Mouse (Mus musculus): ENCODE measurements around the gene Erich4. TPM values are rescaled to one million over a fixed set of nuclear protein-coding genes. Genes with fewer than 3 reads are reported as not detected.
"Not testable (repeated sequence)": the region's sequence is repeated elsewhere in the genome, so short reads cannot be mapped to it uniquely, and the experiment has no call there.

Erich4 gene
- polyA plus RNA-seq, 2 experiments = not detected

GRCm38 (mm10) chr7:25575870-25576269, 39.8 kb downstream of the Erich4 start:
- H3K36me3 ChIP-seq (ENCODE audit: control insufficient read depth, insufficient read depth, low read length) = no peaks in the 10 kb centered on the region
- H3K9ac ChIP-seq (ENCODE audit: low read depth, low read length, severe bottlenecking) = no peak overlapping the region
- no peaks in the 10 kb centered on the region for H3K4me1 ChIP-seq (ENCODE audit: control insufficient read depth, insufficient read depth, low read length)
- H3K9me3 ChIP-seq (ENCODE audit: control insufficient read depth, low read length) = no peaks in the 10 kb centered on the region
- H3K4me3 ChIP-seq (replicated peaks; ENCODE audit: low read length) = no peak overlapping the region
- H3K4me2 ChIP-seq (replicated peaks; ENCODE audit: low read depth, low read length, severe bottlenecking) = no peak overlapping the region
- peak; percentile 28 for DNase-seq (ENCODE audit: low spot score)
- no peak for ATAC-seq (ENCODE audit: low FRiP score, low read depth)
- no peaks in the 10 kb centered on the region for H3K27me3 ChIP-seq (ENCODE audit: control insufficient read depth, insufficient read depth, low read length)
- no peak for TF ChIP-seq POLR2A (IDR thresholded peaks at IDR 0.05; ENCODE audit: borderline replicate concordance, extremely low read depth, insufficient read depth, insufficient read length)
- WGBS = 14% methylated on average over 8 of the region's 8 CpGs
- H3K27ac ChIP-seq (replicated peaks; ENCODE audit: low read depth, low read length) = no peak overlapping the region

GRCm38 (mm10) chr7:25575105-25575504, 40.6 kb downstream of the Erich4 start:
- DNase-seq (ENCODE audit: low spot score) = no peak
- Histone ChIP-seq H3K4me2 (replicated peaks; ENCODE audit: low read depth, low read length, severe bottlenecking) (no peak overlapping the region), H3K9me3 (ENCODE audit: control insufficient read depth, low read length) (no peaks in the 10 kb centered on the region), H3K36me3 (ENCODE audit: control insufficient read depth, insufficient read depth, low read length) (no peaks in the 10 kb centered on the region), H3K4me1 (ENCODE audit: control insufficient read depth, insufficient read depth, low read length) (no peaks in the 10 kb centered on the region), H3K27ac (replicated peaks; ENCODE audit: low read depth, low read length) (no peak overlapping the region), H3K4me3 (replicated peaks; ENCODE audit: low read length) (no peak overlapping the region), H3K9ac (ENCODE audit: low read depth, low read length, severe bottlenecking) (no peak overlapping the region), H3K27me3 (ENCODE audit: control insufficient read depth, insufficient read depth, low read length) (no peaks in the 10 kb centered on the region)
- 81% methylated on average over 5 of the region's 5 CpGs for WGBS
- TF ChIP-seq POLR2A (IDR thresholded peaks at IDR 0.05; ENCODE audit: borderline replicate concordance, extremely low read depth, insufficient read depth, insufficient read length) = no peak
- ATAC-seq (ENCODE audit: low FRiP score, low read depth) = no peak

GRCm38 (mm10) chr7:25573806-25574205, 41.9 kb downstream of the Erich4 start:
- 69% methylated on average over 5 of the region's 5 CpGs for WGBS
- not testable (repeated sequence) for H3K27ac ChIP-seq (replicated peaks; ENCODE audit: low read depth, low read length); H3K4me2 ChIP-seq (replicated peaks; ENCODE audit: low read depth, low read length, severe bottlenecking); ATAC-seq (ENCODE audit: low FRiP score, low read depth); H3K4me3 ChIP-seq (replicated peaks; ENCODE audit: low read length); DNase-seq (ENCODE audit: low spot score); H3K9ac ChIP-seq (ENCODE audit: low read depth, low read length, severe bottlenecking); H3K27me3 ChIP-seq (ENCODE audit: control insufficient read depth, insufficient read depth, low read length); H3K9me3 ChIP-seq (ENCODE audit: control insufficient read depth, low read length); H3K36me3 ChIP-seq (ENCODE audit: control insufficient read depth, insufficient read depth, low read length); H3K4me1 ChIP-seq (ENCODE audit: control insufficient read depth, insufficient read depth, low read length)

- TF ChIP-seq POLR2A (IDR thresholded peaks at IDR 0.05; ENCODE audit: borderline replicate concordance, extremely low read depth, insufficient read depth, insufficient read length) = no peak
- no peaks in the 10 kb centered on the region for H3K27me3 ChIP-seq (ENCODE audit: control insufficient read depth, insufficient read depth, low read length)
- ATAC-seq (ENCODE audit: low FRiP score, low read depth) (no peak), DNase-seq (ENCODE audit: low spot score) (no peak)
- H3K4me3 ChIP-seq (replicated peaks; ENCODE audit: low read length) = no peak overlapping the region
- H3K9ac ChIP-seq (ENCODE audit: low read depth, low read length, severe bottlenecking) = no peak overlapping the region
- H3K4me1 ChIP-seq (ENCODE audit: control insufficient read depth, insufficient read depth, low read length) = no peaks in the 10 kb centered on the region
- WGBS = 98% methylated on average over 7 of the region's 7 CpGs
- H3K36me3 ChIP-seq (ENCODE audit: control insufficient read depth, insufficient read depth, low read length) = no peaks in the 10 kb centered on the region
- H3K9me3 ChIP-seq (ENCODE audit: control insufficient read depth, low read length) = no peaks in the 10 kb centered on the region
- no peak overlapping the region for H3K27ac ChIP-seq (replicated peaks; ENCODE audit: low read depth, low read length)
- H3K4me2 ChIP-seq (replicated peaks; ENCODE audit: low read depth, low read length, severe bottlenecking) = no peak overlapping the region
Measured at GRCm38 (mm10) chr7:25568721-25569120, 47.0 kb downstream of the Erich4 start.

Other genes with a start within 250 kb of the Erich4 start
- 3.3 and 4.5 TPM in 2 replicates for gene Cnfn, start 246.2 kb downstream of the Erich4 start, polyA plus RNA-seq (2012; rRNA removed)
- gene Cnfn, start 246.2 kb downstream of the Erich4 start, polyA plus RNA-seq (2014; fragmentation: Nextera tagmentation; extraction: Ambion mirVana) = 16.7 and 31.8 TPM in 2 replicates
- gene Lipe, start 217.2 kb downstream of the Erich4 start, polyA plus RNA-seq (2012; rRNA removed) = 10.4 and 17.0 TPM in 2 replicates
- gene Lipe, start 217.2 kb downstream of the Erich4 start, polyA plus RNA-seq (2014; fragmentation: Nextera tagmentation; extraction: Ambion mirVana) = 3.5 and 4.1 TPM in 2 replicates
- not detected in 2 replicates for gene Cxcl17, start 203.0 kb downstream of the Erich4 start, polyA plus RNA-seq (2012; rRNA removed)
- gene Cxcl17, start 203.0 kb downstream of the Erich4 start, polyA plus RNA-seq (2014; fragmentation: Nextera tagmentation; extraction: Ambion mirVana) = 0.28 TPM in 1 of 2 replicates, not detected in the other
- 1.3 and 1.4 TPM in 2 replicates for gene Ceacam1, start 138.3 kb downstream of the Erich4 start, polyA plus RNA-seq (2012; rRNA removed)
- 0.93 and 1.3 TPM in 2 replicates for gene Ceacam1, start 138.3 kb downstream of the Erich4 start, polyA plus RNA-seq (2014; fragmentation: Nextera tagmentation; extraction: Ambion mirVana)
- 0.03 TPM in 1 of 2 replicates, not detected in the other for gene Ceacam2, start 76.0 kb downstream of the Erich4 start, polyA plus RNA-seq (2012; rRNA removed)
- gene Ceacam2, start 76.0 kb downstream of the Erich4 start, polyA plus RNA-seq (2014; fragmentation: Nextera tagmentation; extraction: Ambion mirVana) = not detected in 2 replicates
- 39.7 and 47.9 TPM in 2 replicates for gene Dmac2, start 3.5 kb upstream of the Erich4 start, polyA plus RNA-seq (2012; rRNA removed)
- gene Dmac2, start 3.5 kb upstream of the Erich4 start, polyA plus RNA-seq (2014; fragmentation: Nextera tagmentation; extraction: Ambion mirVana) = 32.7 and 34.0 TPM in 2 replicates
- gene B3gnt8, start 10.8 kb upstream of the Erich4 start, polyA plus RNA-seq (2012; rRNA removed) = 6.2 and 7.3 TPM in 2 replicates
- gene B3gnt8, start 10.8 kb upstream of the Erich4 start, polyA plus RNA-seq (2014; fragmentation: Nextera tagmentation; extraction: Ambion mirVana) = 3.4 and 5.1 TPM in 2 replicates
- 67.0 and 91.1 TPM in 2 replicates for gene Bckdha, start 43.1 kb upstream of the Erich4 start, polyA plus RNA-seq (2012; rRNA removed)
- gene Bckdha, start 43.1 kb upstream of the Erich4 start, polyA plus RNA-seq (2014; fragmentation: Nextera tagmentation; extraction: Ambion mirVana) = 54.2 and 59.8 TPM in 2 replicates
- 64.9 and 77.1 TPM in 2 replicates for gene Exosc5, start 43.3 kb upstream of the Erich4 start, polyA plus RNA-seq (2012; rRNA removed)
- gene Exosc5, start 43.3 kb upstream of the Erich4 start, polyA plus RNA-seq (2014; fragmentation: Nextera tagmentation; extraction: Ambion mirVana) = 63.0 and 71.2 TPM in 2 replicates
- gene Tmem91, start 59.3 kb upstream of the Erich4 start, polyA plus RNA-seq (2012; rRNA removed) = 1.7 and 2.7 TPM in 2 replicates
- gene Tmem91, start 59.3 kb upstream of the Erich4 start, polyA plus RNA-seq (2014; fragmentation: Nextera tagmentation; extraction: Ambion mirVana) = 3.2 and 3.6 TPM in 2 replicates
- gene B9d2, start 64.9 kb upstream of the Erich4 start, polyA plus RNA-seq (2012; rRNA removed) = 28.1 and 39.7 TPM in 2 replicates
- 25.1 and 29.2 TPM in 2 replicates for gene B9d2, start 64.9 kb upstream of the Erich4 start, polyA plus RNA-seq (2014; fragmentation: Nextera tagmentation; extraction: Ambion mirVana)
- gene Tgfb1, start 71.1 kb upstream of the Erich4 start, polyA plus RNA-seq (2012; rRNA removed) = 16.8 and 19.1 TPM in 2 replicates
- gene Tgfb1, start 71.1 kb upstream of the Erich4 start, polyA plus RNA-seq (2014; fragmentation: Nextera tagmentation; extraction: Ambion mirVana) = 2.5 and 3.6 TPM in 2 replicates
- 64.5 and 84.8 TPM in 2 replicates for gene Ccdc97, start 103.2 kb upstream of the Erich4 start, polyA plus RNA-seq (2012; rRNA removed)
- gene Ccdc97, start 103.2 kb upstream of the Erich4 start, polyA plus RNA-seq (2014; fragmentation: Nextera tagmentation; extraction: Ambion mirVana) = 28.4 and 32.0 TPM in 2 replicates
- gene Hnrnpul1, start 138.9 kb upstream of the Erich4 start, polyA plus RNA-seq (2012; rRNA removed) = 66.8 and 73.4 TPM in 2 replicates
- gene Hnrnpul1, start 138.9 kb upstream of the Erich4 start, polyA plus RNA-seq (2014; fragmentation: Nextera tagmentation; extraction: Ambion mirVana) = 77.1 and 80.7 TPM in 2 replicates
- gene Axl, start 172.8 kb upstream of the Erich4 start, polyA plus RNA-seq (2012; rRNA removed) = 80.2 and 94.4 TPM in 2 replicates
- gene Axl, start 172.8 kb upstream of the Erich4 start, polyA plus RNA-seq (2014; fragmentation: Nextera tagmentation; extraction: Ambion mirVana) = 111 and 132 TPM in 2 replicates
- 2.6 and 3.3 TPM in 2 replicates for gene Cyp2s1, start 201.0 kb upstream of the Erich4 start, polyA plus RNA-seq (2012; rRNA removed)
- gene Cyp2s1, start 201.0 kb upstream of the Erich4 start, polyA plus RNA-seq (2014; fragmentation: Nextera tagmentation; extraction: Ambion mirVana) = 1.6 and 2.0 TPM in 2 replicates

All from limb, embryonic 14.5 days (tissue).